Mouse (Mus musculus): Measurements from ENCODE around the gene Hmgn2. TPM values are rescaled to one million over a fixed set of nuclear protein-coding genes. Genes with fewer than 3 reads are reported as not detected.

Gene Hmgn2
- polyA plus RNA-seq (2012; rRNA removed), result 96.2 and 110 TPM in 2 replicates

- DNase-seq, result peak; percentile 55
- peak within 1 kb of the TSS; percentile 60 for H3K27ac ChIP-seq (ENCODE audit: control insufficient read depth, insufficient read depth, low read length)
- peaks cover 13% of the 10 kb centered on the region for H3K4me1 ChIP-seq (replicated peaks; ENCODE audit: control insufficient read depth, insufficient read depth, low read length)
- peaks cover 22% of the 10 kb centered on the region for H3K36me3 ChIP-seq (ENCODE audit: control insufficient read depth, insufficient read depth, low read length)
- peak within 1 kb of the TSS; percentile 76 for H3K4me3 ChIP-seq (ENCODE audit: control insufficient read depth, insufficient read depth, low read length)
- TF ChIP-seq CTCF (IDR thresholded peaks at IDR 0.05; ENCODE audit: borderline replicate concordance, control insufficient read depth, extremely low read depth, insufficient read depth, low read length, poor library complexity), result no peak; the same call in 1 of the 2 replicates
- TF ChIP-seq POLR2A (IDR thresholded peaks at IDR 0.05; ENCODE audit: control insufficient read depth, extremely low read depth, insufficient read depth, low read length, poor library complexity), result no peak
- WGBS, result under 1% methylated on average over 42 of the region's 42 CpGs
- no peaks in the 10 kb centered on the region for H3K27me3 ChIP-seq (ENCODE audit: control insufficient read depth, insufficient read depth, low read length)
These were observed at the start of gene Hmgn2 for GRCm38 (mm10) chr4:133968150-133968921. TSS of gene Hmgn2 (minus strand) at chr4:133968650.

DNA sequence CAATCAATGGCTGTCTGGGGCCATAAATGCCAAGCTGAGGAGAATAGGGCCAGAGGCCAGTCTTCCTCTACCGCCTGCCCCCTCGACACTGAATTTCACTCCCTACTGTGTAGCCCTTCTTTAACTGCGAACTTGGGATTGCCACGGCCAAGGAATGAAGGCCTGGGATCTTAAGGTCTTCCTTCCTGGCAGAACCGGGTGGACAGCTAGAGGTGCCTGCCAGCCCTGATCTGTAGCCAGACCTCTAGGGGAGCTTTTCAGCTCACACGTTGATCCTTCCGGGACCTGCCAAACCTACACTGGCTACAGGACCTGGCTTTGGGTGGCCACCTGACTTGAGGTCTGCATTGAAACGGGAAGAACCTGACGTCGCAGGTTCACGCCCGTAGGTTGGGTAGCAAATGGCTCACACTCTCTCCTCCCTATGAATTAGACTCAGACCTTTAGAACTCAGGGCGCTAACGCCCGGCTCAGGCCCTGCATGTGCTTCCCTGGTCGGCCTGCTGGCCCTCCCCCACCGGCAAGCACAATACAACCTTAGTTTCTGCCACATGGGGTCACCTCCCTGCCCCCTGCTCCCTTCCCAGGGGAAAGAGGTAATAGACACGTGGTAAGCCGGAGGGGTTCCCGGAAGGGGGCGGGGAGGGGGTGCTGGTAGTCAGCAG is 48.9 kb upstream of the Hmgn2 start:
- TF ChIP-seq CTCF (IDR thresholded peaks at IDR 0.05; ENCODE audit: borderline replicate concordance, control insufficient read depth, extremely low read depth, insufficient read depth, low read length, poor library complexity) (peak; percentile 14; the same call in 1 of the 2 replicates), POLR2A (IDR thresholded peaks at IDR 0.05; ENCODE audit: control insufficient read depth, extremely low read depth, insufficient read depth, low read length, poor library complexity) (no peak)
- DNase-seq, result no peak

DNA sequence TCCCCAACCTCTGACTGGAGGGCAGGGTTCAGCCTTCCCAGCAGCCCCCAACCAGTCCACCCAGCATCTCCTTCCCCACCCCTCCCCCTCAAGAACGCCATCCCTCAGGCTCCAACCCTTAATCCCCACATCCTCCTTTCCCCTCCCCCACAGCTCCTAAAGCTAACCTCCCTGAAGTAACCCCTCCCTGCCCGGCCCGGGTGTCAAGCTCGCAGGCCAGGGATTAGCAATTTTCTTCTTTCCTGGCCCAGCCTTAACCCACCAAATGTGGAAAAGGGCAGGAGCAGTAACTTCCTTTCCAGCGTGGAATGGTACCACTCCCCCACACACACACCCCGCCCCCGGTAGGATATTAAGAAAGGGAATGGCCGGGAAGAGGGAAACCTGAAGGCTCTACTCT is 48.3 kb upstream of the Hmgn2 start:
- peaks cover 17% of the 10 kb centered on the region for H3K27me3 ChIP-seq (ENCODE audit: control insufficient read depth, insufficient read depth, low read length)

More for the DNA sequence above, 48.9 kb upstream of the Hmgn2 start:
- Histone ChIP-seq H3K4me3 (ENCODE audit: control insufficient read depth, insufficient read depth, low read length) (no peak overlapping the region), H3K4me1 (replicated peaks; ENCODE audit: control insufficient read depth, insufficient read depth, low read length) (no peaks in the 10 kb centered on the region), H3K27me3 (ENCODE audit: control insufficient read depth, insufficient read depth, low read length) (peaks cover 17% of the 10 kb centered on the region), H3K27ac (ENCODE audit: control insufficient read depth, insufficient read depth, low read length) (no peak overlapping the region), H3K36me3 (ENCODE audit: control insufficient read depth, insufficient read depth, low read length) (no peaks in the 10 kb centered on the region)
- WGBS, result 9% methylated on average over 21 of the region's 21 CpGs

GRCm38 (mm10) chr4:134016208-134016607 is 47.8 kb upstream of the Hmgn2 start:
- 24% methylated on average over 7 of the region's 7 CpGs for WGBS
- no peak overlapping the region for H3K27ac ChIP-seq (ENCODE audit: control insufficient read depth, insufficient read depth, low read length)
- DNase-seq, result no peak
- H3K4me1 ChIP-seq (replicated peaks; ENCODE audit: control insufficient read depth, insufficient read depth, low read length), result no peaks in the 10 kb centered on the region
- no peak for TF ChIP-seq CTCF (IDR thresholded peaks at IDR 0.05; ENCODE audit: borderline replicate concordance, control insufficient read depth, extremely low read depth, insufficient read depth, low read length, poor library complexity)
- TF ChIP-seq POLR2A (IDR thresholded peaks at IDR 0.05; ENCODE audit: control insufficient read depth, extremely low read depth, insufficient read depth, low read length, poor library complexity), result no peak
- H3K27me3 ChIP-seq (ENCODE audit: control insufficient read depth, insufficient read depth, low read length), result peaks cover 17% of the 10 kb centered on the region
- H3K36me3 ChIP-seq (ENCODE audit: control insufficient read depth, insufficient read depth, low read length), result no peaks in the 10 kb centered on the region
- no peak overlapping the region for H3K4me3 ChIP-seq (ENCODE audit: control insufficient read depth, insufficient read depth, low read length)

More for the DNA sequence above, 48.3 kb upstream of the Hmgn2 start:
- Histone ChIP-seq H3K36me3 (ENCODE audit: control insufficient read depth, insufficient read depth, low read length) (no peaks in the 10 kb centered on the region), H3K4me1 (replicated peaks; ENCODE audit: control insufficient read depth, insufficient read depth, low read length) (no peaks in the 10 kb centered on the region), H3K27ac (ENCODE audit: control insufficient read depth, insufficient read depth, low read length) (no peak overlapping the region), H3K4me3 (ENCODE audit: control insufficient read depth, insufficient read depth, low read length) (no peak overlapping the region)
- no peak for TF ChIP-seq CTCF (IDR thresholded peaks at IDR 0.05; ENCODE audit: borderline replicate concordance, control insufficient read depth, extremely low read depth, insufficient read depth, low read length, poor library complexity)
- TF ChIP-seq POLR2A (IDR thresholded peaks at IDR 0.05; ENCODE audit: control insufficient read depth, extremely low read depth, insufficient read depth, low read length, poor library complexity), result no peak
- WGBS, result 6% methylated on average over 8 of the region's 8 CpGs
- no peak for DNase-seq

- H3K4me3 ChIP-seq (ENCODE audit: control insufficient read depth, insufficient read depth, low read length), result no peak overlapping the region
- 65% methylated on average over 12 of the region's 12 CpGs for WGBS
These were observed 44.5 kb upstream of the Hmgn2 start for GRCm38 (mm10) chr4:134012858-134013528.

More at GRCm38 (mm10) chr4:134012858-134013528, 44.5 kb upstream of the Hmgn2 start:
- Histone ChIP-seq H3K27me3 (ENCODE audit: control insufficient read depth, insufficient read depth, low read length) (peaks cover 7% of the 10 kb centered on the region; the same call in 1 of the 2 replicates), H3K27ac (ENCODE audit: control insufficient read depth, insufficient read depth, low read length) (no peak overlapping the region), H3K36me3 (ENCODE audit: control insufficient read depth, insufficient read depth, low read length) (no peaks in the 10 kb centered on the region), H3K4me1 (replicated peaks; ENCODE audit: control insufficient read depth, insufficient read depth, low read length) (no peaks in the 10 kb centered on the region)
- TF ChIP-seq CTCF (IDR thresholded peaks at IDR 0.05; ENCODE audit: borderline replicate concordance, control insufficient read depth, extremely low read depth, insufficient read depth, low read length, poor library complexity) (peak; percentile 46; the same call in 1 of the 2 replicates), POLR2A (IDR thresholded peaks at IDR 0.05; ENCODE audit: control insufficient read depth, extremely low read depth, insufficient read depth, low read length, poor library complexity) (no peak)
- peak; percentile 14 for DNase-seq
